Mouse (Mus musculus) limb, embryonic 15.5 days (tissue): ENCODE measurements at regions not wholly inside any gene's neighbourhood (a gene's known extent, or its start where the extent isn't known, plus 50 kb on each side); places are given as distances from the start of the nearest gene placed in this dataset.

Experiments used
- ATAC-seq: fragments of 200-750 bp; cut with Nextera tagmentation; 2 replicates; pipeline ENCODE4 v1.8.0; 2017; ENCODE audit warnings: low read depth, moderate TSS enrichment; ENCODE audit not compliant: insufficient number of reproducible peaks, low FRiP score, low TSS enrichment
- H3K27ac ChIP-seq: fragments of 300-500 bp; sonication (generic); 2 replicates; pipeline ENCODE4 v1.5.1; 2015; ENCODE audit warnings: moderate library complexity, mild to moderate bottlenecking, inconsistent platforms
- H3K27me3 ChIP-seq: fragments of 300-500 bp; sonication (generic); 2 replicates; pipeline ENCODE4 v1.6.1; 2015; ENCODE audit warnings: inconsistent platforms
- H3K36me3 ChIP-seq: fragments of 300-500 bp; sonication (generic); 2 replicates; pipeline ENCODE4 v1.6.1; 2015; ENCODE audit warnings: inconsistent platforms
- H3K4me1 ChIP-seq: fragments of 300-500 bp; sonication (generic); 2 replicates; pipeline ENCODE4 v1.6.1; 2015; ENCODE audit warnings: inconsistent platforms
- H3K4me2 ChIP-seq: fragments of 300-500 bp; sonication (generic); 2 replicates; pipeline ENCODE4 v1.6.1; 2015; ENCODE audit warnings: mild to moderate bottlenecking, inconsistent platforms
- H3K4me3 ChIP-seq: fragments of 300-500 bp; sonication (generic); 2 replicates; pipeline ENCODE4 v1.5.1; 2015; ENCODE audit warnings: mild to moderate bottlenecking, inconsistent platforms
- H3K9ac ChIP-seq: fragments of 300-500 bp; sonication (generic); 2 replicates; pipeline ENCODE4 v1.6.1; 2015; ENCODE audit warnings: inconsistent platforms
- H3K9me3 ChIP-seq: fragments of 300-500 bp; sonication (generic); 2 replicates; pipeline ENCODE4 v1.6.1; 2016; ENCODE audit warnings: inconsistent platforms
- WGBS: fragments of 180-500 bp; shearing (Covaris S2); methylation state at CpG from one replicate; pipeline ENCODE4 v1.1.7; 2015; 5-methylcytosine and 5-hydroxymethylcytosine counted together

DNA sequence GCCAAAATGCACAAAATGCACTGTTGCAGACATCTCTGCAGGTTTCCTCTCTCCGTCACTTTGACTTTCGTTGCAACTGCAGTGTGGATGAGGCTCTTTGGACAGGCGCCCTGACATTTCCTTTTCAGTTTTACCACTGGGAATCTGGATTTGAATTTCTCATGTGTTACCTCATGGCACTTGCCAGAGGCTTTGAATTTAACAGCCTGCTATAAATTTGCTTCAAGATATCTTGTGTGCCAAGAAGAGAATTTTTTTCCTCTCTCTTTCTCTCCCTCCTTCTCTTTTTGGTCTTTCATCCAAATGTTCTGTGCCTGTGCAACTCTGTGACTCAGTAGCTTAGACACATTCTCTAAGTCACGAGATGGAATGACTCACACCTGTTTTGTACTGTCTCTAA is 2213.6 kb upstream of the Lrrc6 start:
- H3K4me1 ChIP-seq: peaks cover 3% of the 10 kb centered on the region; the same call in 1 of the 2 replicates
- H3K9ac ChIP-seq: no peak overlapping the region
- H3K27me3 ChIP-seq: no peaks in the 10 kb centered on the region
- no peak overlapping the region for H3K4me3 ChIP-seq
- ATAC-seq: no peak
- 52% methylated on average over 4 of the region's 4 CpGs for WGBS
- H3K36me3 ChIP-seq: no peaks in the 10 kb centered on the region
- H3K9me3 ChIP-seq: no peaks in the 10 kb centered on the region
- no peak overlapping the region for H3K4me2 ChIP-seq
- no peak overlapping the region for H3K27ac ChIP-seq

DNA sequence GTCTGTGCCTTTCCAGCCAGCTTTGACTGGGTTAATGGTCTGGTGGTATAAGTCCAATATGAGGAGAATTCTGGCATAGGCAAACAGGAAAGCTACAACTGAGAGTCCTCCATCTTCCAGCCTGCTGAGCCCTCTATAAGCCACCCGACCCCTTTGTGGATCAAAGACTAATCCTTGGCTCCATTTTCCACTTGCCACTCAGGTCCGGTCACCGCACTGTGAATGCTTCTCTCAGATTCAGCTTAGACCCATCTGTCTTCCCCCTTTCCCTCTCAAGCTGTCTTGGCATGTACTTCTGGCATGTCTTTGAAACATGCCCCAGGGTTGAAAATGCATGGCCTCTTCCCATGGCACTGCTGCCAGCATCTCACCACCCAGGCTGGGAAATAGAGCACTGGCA is 2206.6 kb upstream of the Lrrc6 start:
- no peak overlapping the region for H3K9ac ChIP-seq
- WGBS: 75% methylated on average over 3 of the region's 3 CpGs
- no peak for ATAC-seq
- H3K27ac ChIP-seq: no peak overlapping the region
- H3K4me1 ChIP-seq: no peaks in the 10 kb centered on the region
- no peaks in the 10 kb centered on the region for H3K36me3 ChIP-seq
- H3K27me3 ChIP-seq: no peaks in the 10 kb centered on the region
- H3K4me3 ChIP-seq: no peak overlapping the region
- H3K9me3 ChIP-seq: no peaks in the 10 kb centered on the region
- H3K4me2 ChIP-seq: no peak overlapping the region

DNA sequence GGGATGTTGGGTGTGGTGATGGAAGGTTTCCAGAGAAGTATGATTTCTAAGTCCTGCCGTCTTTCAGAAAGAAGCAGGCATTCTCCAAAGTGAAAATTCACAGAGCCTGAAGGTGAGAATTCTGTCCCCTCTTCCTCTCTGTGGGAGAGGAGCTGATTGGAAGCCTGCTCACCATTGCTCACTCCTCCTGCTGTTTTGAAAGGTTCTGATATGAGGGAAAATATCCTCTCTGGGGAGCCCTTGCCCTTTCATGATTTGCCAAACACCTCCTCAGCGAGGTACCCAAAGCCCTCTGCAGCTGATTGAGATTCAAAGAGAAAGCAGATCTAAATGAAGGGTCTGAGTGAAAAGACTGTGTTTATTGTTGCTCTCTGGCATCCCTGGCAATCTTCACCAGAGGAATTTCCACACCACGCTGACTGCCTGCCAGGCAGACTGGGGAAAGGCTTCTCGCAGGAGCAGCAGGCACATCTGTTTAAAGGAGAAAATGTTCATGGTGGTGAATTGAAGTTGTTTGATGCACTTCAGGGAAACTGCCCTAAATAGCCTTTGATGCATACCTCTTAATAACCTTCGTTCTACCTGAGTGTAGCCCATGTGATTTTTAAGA is 2194.4 kb upstream of the Lrrc6 start:
- ATAC-seq: no peak
- Histone ChIP-seq H3K27me3 (no peaks in the 10 kb centered on the region), H3K9ac (no peak overlapping the region), H3K27ac (no peak overlapping the region), H3K4me1 (peaks cover 6% of the 10 kb centered on the region; the same call in 1 of the 2 replicates), H3K4me2 (no peak overlapping the region), H3K9me3 (no peaks in the 10 kb centered on the region), H3K36me3 (no peaks in the 10 kb centered on the region), H3K4me3 (no peak overlapping the region)
- WGBS: 22% methylated on average over 5 of the region's 5 CpGs

DNA sequence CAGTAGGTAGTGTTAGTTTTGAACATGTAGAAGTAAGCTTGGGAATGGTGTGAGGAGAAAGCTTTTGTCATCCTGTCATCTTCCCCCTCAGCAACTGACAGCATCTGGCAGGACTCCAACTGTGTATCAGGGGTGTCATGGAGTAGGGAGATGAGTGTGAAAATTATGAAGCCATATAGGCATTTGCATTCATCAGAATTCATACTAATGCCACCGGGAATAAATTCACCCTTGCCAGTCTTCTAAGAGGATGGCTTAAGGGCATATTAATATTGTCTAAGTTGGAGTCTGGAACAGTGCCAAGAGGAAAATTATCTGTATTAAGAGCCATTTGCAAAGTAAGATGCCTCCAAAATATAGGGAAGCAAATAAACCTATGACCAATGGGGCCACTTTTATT is 2166.8 kb upstream of the Lrrc6 start:
- Histone ChIP-seq H3K4me3 (no peak overlapping the region), H3K36me3 (no peaks in the 10 kb centered on the region), H3K4me1 (no peaks in the 10 kb centered on the region), H3K9me3 (no peaks in the 10 kb centered on the region), H3K9ac (no peak overlapping the region), H3K4me2 (no peak overlapping the region), H3K27me3 (no peaks in the 10 kb centered on the region), H3K27ac (no peak overlapping the region)
- 77% methylated on average over 1 of the region's 1 CpGs for WGBS
- ATAC-seq: no peak

DNA sequence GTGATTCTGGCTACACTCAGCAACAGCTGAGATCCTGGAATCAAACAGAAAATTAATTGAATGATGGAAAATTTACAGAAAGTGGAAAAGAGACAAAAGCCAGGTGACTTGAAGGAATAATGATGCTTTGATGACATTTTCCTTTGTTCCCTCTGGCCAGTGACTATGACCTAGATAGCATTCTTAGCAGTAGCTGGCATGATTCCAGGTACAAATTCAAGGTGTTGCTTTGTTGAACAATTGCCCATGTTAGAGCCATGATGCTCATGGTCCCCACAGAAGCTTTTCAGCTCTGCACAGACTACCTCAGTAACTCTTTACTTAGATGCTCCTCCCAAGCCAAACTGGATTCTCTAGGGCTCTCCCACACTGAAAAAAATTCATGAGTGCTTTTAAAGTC is 2164.6 kb upstream of the Lrrc6 start:
- Histone ChIP-seq H3K27me3 (no peaks in the 10 kb centered on the region), H3K9ac (no peak overlapping the region), H3K9me3 (no peaks in the 10 kb centered on the region), H3K27ac (no peak overlapping the region), H3K4me2 (no peak overlapping the region), H3K4me3 (no peak overlapping the region), H3K4me1 (no peaks in the 10 kb centered on the region), H3K36me3 (no peaks in the 10 kb centered on the region)
- no peak for ATAC-seq

DNA sequence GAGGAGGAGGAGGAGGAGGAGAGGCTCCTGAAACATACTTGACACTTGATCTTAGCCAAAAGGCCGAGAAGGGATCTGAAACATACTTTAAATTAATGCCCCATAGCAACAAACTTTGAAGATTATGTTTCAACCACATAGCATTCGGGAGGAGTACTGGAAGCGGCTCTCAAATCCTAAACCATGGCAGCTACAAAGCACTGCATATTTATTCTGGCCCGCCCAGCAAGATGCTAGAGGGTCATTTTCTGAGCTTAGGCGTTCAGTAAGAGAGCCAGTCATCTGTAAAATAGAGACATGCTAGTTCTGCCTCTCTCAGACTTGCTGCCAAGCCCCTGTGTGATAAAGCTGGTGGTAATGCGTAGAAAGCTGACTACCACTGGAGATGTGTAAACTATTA is 2156.0 kb upstream of the Lrrc6 start:
- no peak overlapping the region for H3K9ac ChIP-seq
- no peaks in the 10 kb centered on the region for H3K27me3 ChIP-seq
- H3K27ac ChIP-seq: no peak overlapping the region
- H3K9me3 ChIP-seq: no peaks in the 10 kb centered on the region
- H3K4me2 ChIP-seq: no peak overlapping the region
- no peaks in the 10 kb centered on the region for H3K4me1 ChIP-seq
- H3K4me3 ChIP-seq: no peak overlapping the region
- ATAC-seq: no peak
- 48% methylated on average over 6 of the region's 6 CpGs for WGBS
- H3K36me3 ChIP-seq: no peaks in the 10 kb centered on the region

DNA sequence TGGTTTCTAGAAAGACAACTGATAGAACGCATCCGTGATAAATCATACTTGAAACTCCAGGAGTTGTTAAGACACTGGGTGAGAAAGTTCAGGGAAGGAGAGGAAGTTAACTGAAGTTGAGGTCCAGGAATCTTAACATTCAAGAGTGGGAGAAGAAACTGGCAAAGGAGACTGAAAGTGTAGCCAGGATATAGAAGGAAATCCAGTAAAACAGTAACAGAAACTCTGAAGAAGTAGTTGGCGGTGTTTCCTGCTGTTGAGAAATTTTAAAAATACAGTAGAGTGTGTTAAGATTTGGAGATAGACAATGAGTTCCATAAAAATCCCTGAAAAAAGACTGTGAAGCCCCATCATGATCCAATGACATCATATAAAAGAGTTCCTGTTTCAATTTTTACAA is 2154.3 kb upstream of the Lrrc6 start:
- Histone ChIP-seq H3K27ac (no peak overlapping the region), H3K4me2 (no peak overlapping the region), H3K9me3 (no peaks in the 10 kb centered on the region), H3K4me3 (no peak overlapping the region), H3K4me1 (no peaks in the 10 kb centered on the region), H3K27me3 (no peaks in the 10 kb centered on the region), H3K9ac (no peak overlapping the region), H3K36me3 (no peaks in the 10 kb centered on the region)
- no peak for ATAC-seq
- WGBS: 79% methylated on average over 3 of the region's 3 CpGs

DNA sequence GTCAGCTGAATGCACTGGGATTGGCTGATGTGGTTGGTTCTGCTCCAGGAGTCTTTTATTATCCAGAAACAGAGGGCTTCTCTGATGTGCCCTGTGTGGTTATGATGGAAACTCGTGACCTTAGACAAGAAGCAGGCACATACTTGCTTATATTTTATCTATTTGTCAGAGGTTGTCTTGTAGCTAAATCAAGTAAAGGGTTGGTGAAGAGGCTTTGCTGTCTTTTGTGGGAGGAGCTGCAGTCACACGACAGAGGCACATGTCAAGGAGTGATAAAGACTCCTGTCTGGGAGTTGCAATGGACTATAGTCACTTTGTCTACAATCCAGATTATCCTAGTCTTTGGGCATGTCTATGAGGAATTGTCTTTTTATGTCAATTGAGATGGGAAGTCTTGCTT is 2149.9 kb upstream of the Lrrc6 start:
- Histone ChIP-seq H3K9me3 (no peaks in the 10 kb centered on the region), H3K4me3 (no peak overlapping the region), H3K4me1 (no peaks in the 10 kb centered on the region), H3K27ac (no peak overlapping the region), H3K27me3 (no peaks in the 10 kb centered on the region), H3K36me3 (no peaks in the 10 kb centered on the region), H3K9ac (no peak overlapping the region), H3K4me2 (no peak overlapping the region)
- no peak for ATAC-seq
- whole genome bisulfite sequencing: 62% methylated on average over 2 of the region's 2 CpGs

DNA sequence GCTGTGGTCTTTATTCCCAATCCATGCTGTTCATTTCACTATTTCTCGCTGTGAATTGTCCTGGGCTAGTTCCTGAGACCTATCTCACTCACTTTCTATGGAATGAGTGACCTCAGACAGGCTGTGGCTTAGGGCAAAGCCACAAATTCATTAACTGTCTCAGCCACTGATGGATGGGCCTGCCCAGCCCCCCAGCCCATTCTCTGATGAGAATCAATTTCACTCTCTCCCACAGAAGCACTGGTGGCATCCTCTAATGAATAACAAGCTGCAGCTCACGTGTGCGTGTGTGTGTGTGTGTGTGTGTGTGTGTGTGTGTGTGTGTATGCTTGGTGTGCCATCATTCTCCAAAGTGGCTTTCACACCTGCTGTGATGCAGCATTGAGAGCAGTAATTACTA is 2149.3 kb upstream of the Lrrc6 start:
- H3K9me3 ChIP-seq: no peaks in the 10 kb centered on the region
- H3K4me3 ChIP-seq: no peak overlapping the region
- no peak overlapping the region for H3K4me2 ChIP-seq
- no peaks in the 10 kb centered on the region for H3K36me3 ChIP-seq
- H3K9ac ChIP-seq: no peak overlapping the region
- ATAC-seq: no peak
- whole genome bisulfite sequencing: 57% methylated on average over 3 of the region's 3 CpGs
- H3K27ac ChIP-seq: no peak overlapping the region
- H3K27me3 ChIP-seq: no peaks in the 10 kb centered on the region
- no peaks in the 10 kb centered on the region for H3K4me1 ChIP-seq

DNA sequence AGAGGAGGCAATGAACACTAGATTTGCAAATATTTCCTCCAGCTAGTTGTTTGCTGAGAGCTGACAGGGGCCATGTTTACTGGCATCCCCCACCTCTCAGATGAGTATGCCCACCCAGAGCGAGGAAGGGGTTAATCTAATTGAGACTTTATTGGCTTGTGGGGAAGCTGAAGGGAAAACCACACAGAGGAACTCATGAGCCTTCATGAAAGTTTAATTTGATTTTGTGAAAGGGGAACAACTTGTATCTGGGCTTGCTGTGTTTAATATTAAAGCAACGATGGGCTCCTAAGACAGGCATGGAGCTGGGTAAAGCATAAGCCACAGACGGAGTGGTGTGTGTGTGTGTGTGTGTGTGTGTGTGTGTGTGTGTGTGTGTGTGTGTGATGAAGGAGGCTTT is 2146.2 kb upstream of the Lrrc6 start:
- ATAC-seq: no peak
- Histone ChIP-seq H3K4me3 (no peak overlapping the region), H3K4me2 (no peak overlapping the region), H3K4me1 (no peaks in the 10 kb centered on the region), H3K9me3 (no peaks in the 10 kb centered on the region), H3K36me3 (no peaks in the 10 kb centered on the region), H3K27ac (no peak overlapping the region), H3K9ac (no peak overlapping the region), H3K27me3 (no peaks in the 10 kb centered on the region)
- WGBS: 45% methylated on average over 3 of the region's 3 CpGs

DNA sequence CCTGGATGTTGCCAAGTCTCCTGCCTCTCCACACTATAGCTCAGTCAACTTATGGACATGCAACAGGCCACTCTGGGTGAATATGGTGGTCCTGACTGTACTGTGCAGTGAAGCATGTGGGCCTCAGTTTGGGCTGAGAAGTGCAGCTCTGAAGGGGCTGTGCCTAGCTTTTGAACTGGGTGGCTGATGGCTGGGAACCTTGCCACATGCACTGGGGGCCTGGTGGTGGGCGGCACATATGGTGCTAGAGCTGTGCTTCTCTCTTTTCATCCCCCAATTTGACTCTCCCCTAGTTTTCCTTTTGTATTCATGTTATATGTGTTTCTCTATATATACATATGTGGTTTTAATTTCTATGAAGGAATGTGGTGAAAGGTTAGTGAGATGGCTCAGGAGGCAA is 2144.2 kb upstream of the Lrrc6 start:
- Histone ChIP-seq H3K27me3 (no peaks in the 10 kb centered on the region), H3K36me3 (no peaks in the 10 kb centered on the region), H3K27ac (no peak overlapping the region), H3K4me1 (no peaks in the 10 kb centered on the region), H3K4me3 (no peak overlapping the region), H3K9ac (no peak overlapping the region), H3K9me3 (no peaks in the 10 kb centered on the region), H3K4me2 (no peak overlapping the region)
- no peak for ATAC-seq
- 64% methylated on average over 1 of the region's 1 CpGs for WGBS

DNA sequence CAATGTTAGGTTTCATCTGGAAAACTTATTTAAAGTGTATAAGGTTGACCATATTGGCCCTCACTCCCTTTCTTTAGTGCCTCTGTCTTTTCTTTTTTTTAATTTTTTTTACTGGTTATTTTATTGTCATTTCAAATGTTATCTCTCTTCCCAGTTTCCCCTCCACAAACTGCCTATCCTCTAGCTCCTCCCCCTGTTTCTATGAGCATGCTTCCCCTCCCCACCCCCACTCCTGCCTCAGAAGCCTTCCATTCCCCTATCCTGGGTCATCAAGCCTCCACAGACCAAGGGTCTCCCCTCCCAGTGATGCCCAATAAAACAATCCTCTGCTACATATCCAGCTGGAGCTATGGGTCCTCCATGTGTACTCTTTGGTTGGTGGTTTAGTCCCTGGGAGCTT is 2134.9 kb upstream of the Lrrc6 start:
- Histone ChIP-seq H3K27ac (no peak overlapping the region), H3K9ac (no peak overlapping the region), H3K9me3 (no peaks in the 10 kb centered on the region), H3K4me2 (no peak overlapping the region), H3K36me3 (no peaks in the 10 kb centered on the region), H3K4me1 (no peaks in the 10 kb centered on the region), H3K4me3 (no peak overlapping the region), H3K27me3 (no peaks in the 10 kb centered on the region)
- no peak for ATAC-seq

DNA sequence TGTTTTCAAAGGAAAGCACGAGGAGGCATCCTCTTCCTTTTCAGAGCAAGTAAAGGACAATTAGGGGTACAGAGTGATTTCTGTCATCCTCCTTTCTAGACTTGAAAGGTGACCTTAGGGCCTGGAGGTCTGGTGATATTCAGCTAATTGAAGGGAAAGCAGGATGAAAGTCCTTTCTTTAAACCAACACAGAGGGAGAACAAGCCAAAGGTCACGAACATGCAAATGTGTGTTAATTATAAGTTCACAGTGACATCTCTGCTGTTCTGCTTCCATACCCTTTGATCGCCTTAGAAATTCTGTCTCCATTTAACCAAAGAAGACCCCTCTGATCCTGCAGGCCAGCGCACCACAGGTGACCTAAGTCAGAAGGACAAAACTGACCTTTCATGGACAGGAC is 2126.3 kb upstream of the Lrrc6 start:
- Histone ChIP-seq H3K4me2 (no peak overlapping the region), H3K4me3 (no peak overlapping the region), H3K9me3 (no peaks in the 10 kb centered on the region), H3K27me3 (no peaks in the 10 kb centered on the region), H3K4me1 (no peaks in the 10 kb centered on the region), H3K9ac (no peak overlapping the region), H3K27ac (no peak overlapping the region), H3K36me3 (no peaks in the 10 kb centered on the region)
- 51% methylated on average over 4 of the region's 4 CpGs for WGBS
- ATAC-seq: no peak
